Mouse (Mus musculus): ENCODE measurements at regions not wholly inside any gene's neighbourhood (a gene's known extent, or its start where the extent isn't known, plus 50 kb on each side); places are given as distances from the start of the nearest gene placed in this dataset.

DNA sequence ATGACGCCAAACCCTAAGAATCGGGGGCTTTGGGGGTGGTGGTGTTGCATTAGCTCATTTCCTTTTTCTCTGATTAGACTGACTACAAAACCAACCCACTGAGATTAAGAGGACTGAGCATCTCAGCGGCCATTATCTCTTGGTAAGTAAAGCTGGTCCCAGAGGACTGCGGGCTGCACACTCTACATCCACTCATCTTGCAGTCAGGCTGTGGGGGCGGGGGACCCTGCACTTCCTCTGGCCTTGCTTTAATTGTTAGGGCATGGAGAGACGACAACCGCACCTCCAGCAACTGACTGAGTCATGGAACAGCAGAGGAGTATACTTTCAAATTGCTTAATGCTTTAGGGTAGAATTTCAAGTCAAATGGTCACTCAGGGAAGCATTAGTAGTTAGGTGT, 100.3 kb upstream of the Rai14 start:
- TF ChIP-seq CTCF (IDR thresholded peaks at IDR 0.05) = no peak
- no peak for TF ChIP-seq EP300 (IDR thresholded peaks at IDR 0.05)

Measured in lung, postnatal 0 days (tissue).